Mouse (Mus musculus) megakaryocyte, embryonic 14.5 days (primary cell): Measurements from ENCODE around the gene Gm10447. TPM values are rescaled to one million over a fixed set of nuclear protein-coding genes. Genes with fewer than 3 reads are reported as not detected.

Source experiments
- H3K27me3 ChIP-seq: replicated peaks from 2 replicates; pipeline ENCODE3; 2012; ENCODE audit warnings: inconsistent platforms
- H3K36me3 ChIP-seq: replicated peaks from 2 replicates; pipeline ENCODE3; 2012; ENCODE audit warnings: low read length, inconsistent platforms, mixed read lengths
- H3K4me1 ChIP-seq: 2 replicates; pipeline ENCODE4 v1.6.1; 2012; ENCODE audit warnings: inconsistent platforms
- H3K4me3 ChIP-seq: replicated peaks from 2 replicates; pipeline ENCODE3; 2012; ENCODE audit warnings: moderate library complexity, mild to moderate bottlenecking, inconsistent platforms
- H3K9me3 ChIP-seq: 2 replicates; pipeline ENCODE4 v1.6.1; 2012; ENCODE audit warnings: inconsistent platforms
- FLI1 ChIP-seq: IDR thresholded peaks from 2 replicates; pipeline ENCODE4 v1.6.1; 2012; ENCODE audit warnings: low read length, inconsistent platforms, mixed read lengths
- GATA1 ChIP-seq: IDR thresholded peaks from 3 replicates; pipeline ENCODE4 v1.6.1; 2012; ENCODE audit warnings: mixed read lengths, low read length, inconsistent platforms, borderline replicate concordance
- polyA plus RNA-seq: library from polyadenylated mRNA; stranded (reverse); fragments of >175 nt; gene quantifications from 2 replicates; pipeline ENCODE4 v1.2.3, GENCODE M21; 2012; ENCODE audit warnings: low replicate concordance; ENCODE audit not compliant: insufficient read depth

The Gm10447 gene
- polyA plus RNA-seq = not detected in 2 replicates

GRCm38 (mm10) chr11:53456474-53457371 is at the start of gene Gm10447, which contains the start of gene Shroom1:
Gene Gm10447, minus strand, starts transcription at chr11:53457110.
Gene Shroom1, plus strand, starts transcription at chr11:53457205.
- peaks cover 77% of the 10 kb centered on the region for H3K27me3 ChIP-seq
- peaks cover 20% of the 10 kb centered on the region for H3K4me1 ChIP-seq

GRCm38 (mm10) chr11:53505026-53505663 is 48.2 kb upstream of the Gm10447 start:
- peaks cover 4% of the 10 kb centered on the region for H3K9me3 ChIP-seq
- H3K4me1 ChIP-seq = peaks cover 73% of the 10 kb centered on the region
- peaks cover 23% of the 10 kb centered on the region for H3K27me3 ChIP-seq
- H3K36me3 ChIP-seq = no peaks in the 10 kb centered on the region
- TF ChIP-seq GATA1 = no peak
- no peak for TF ChIP-seq FLI1
- no peak overlapping the region for H3K4me3 ChIP-seq

More at GRCm38 (mm10) chr11:53456474-53457371, at the start of gene Gm10447, which contains the start of gene Shroom1:
- Histone ChIP-seq H3K36me3 (no peaks in the 10 kb centered on the region), H3K4me3 (peak within 1 kb of the TSS; percentile 93), H3K9me3 (peaks cover 10% of the 10 kb centered on the region; the same call in 1 of the 2 replicates)
- TF ChIP-seq FLI1 (no peak), GATA1 (no peak)

- peaks cover 26% of the 10 kb centered on the region for H3K27me3 ChIP-seq
- H3K4me1 ChIP-seq = peaks cover 76% of the 10 kb centered on the region
- H3K4me3 ChIP-seq = no peak overlapping the region
- H3K9me3 ChIP-seq = peaks cover 12% of the 10 kb centered on the region
- TF ChIP-seq GATA1 = no peak
- TF ChIP-seq FLI1 = no peak
- H3K36me3 ChIP-seq = no peaks in the 10 kb centered on the region
These were observed 47.5 kb upstream of the Gm10447 start for GRCm38 (mm10) chr11:53504376-53504775.

- H3K4me1 ChIP-seq = peaks cover 77% of the 10 kb centered on the region
- peaks cover 13% of the 10 kb centered on the region for H3K9me3 ChIP-seq
- H3K27me3 ChIP-seq = peaks cover 27% of the 10 kb centered on the region
- H3K4me3 ChIP-seq = no peak overlapping the region
- H3K36me3 ChIP-seq = no peaks in the 10 kb centered on the region
- TF ChIP-seq FLI1 = no peak
- no peak for TF ChIP-seq GATA1
These were observed 46.8 kb upstream of the Gm10447 start for GRCm38 (mm10) chr11:53503738-53504137.

DNA sequence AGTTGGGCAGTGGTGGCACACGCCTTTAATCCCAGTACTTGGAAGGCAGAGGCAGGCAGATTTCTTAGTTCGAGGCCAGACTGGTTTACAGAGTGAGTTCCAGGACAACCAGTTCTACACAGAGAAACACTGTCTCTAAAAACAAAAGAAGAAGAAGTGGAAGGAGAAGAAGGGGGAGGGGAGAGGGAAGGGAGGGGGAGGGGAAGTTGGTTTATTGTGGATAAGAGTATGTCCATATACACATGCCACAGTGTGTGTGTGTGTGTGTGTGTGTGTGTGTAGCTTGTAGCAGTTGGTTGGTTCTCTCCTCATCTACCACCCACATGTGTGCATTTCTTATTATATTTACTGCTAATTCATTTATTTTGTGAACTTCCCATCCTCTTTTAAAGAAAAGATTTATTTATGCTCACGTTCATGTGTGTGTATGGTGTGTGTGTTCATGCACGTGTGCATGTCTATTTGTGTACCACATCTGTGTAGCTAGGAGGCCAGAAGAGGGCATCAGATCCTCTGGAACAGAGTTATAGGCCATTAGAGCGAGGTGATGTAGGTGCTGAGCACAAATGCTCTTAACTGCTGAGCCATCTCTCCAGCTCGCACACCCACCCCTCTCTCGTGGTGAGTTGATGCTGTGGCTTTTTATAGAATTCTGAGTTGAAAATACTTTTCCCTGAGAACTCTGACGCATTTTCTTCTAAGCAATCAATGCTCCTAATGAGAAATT is 45.3 kb upstream of the Gm10447 start:
- Histone ChIP-seq H3K9me3 (peaks cover 13% of the 10 kb centered on the region), H3K36me3 (no peaks in the 10 kb centered on the region), H3K27me3 (peaks cover 22% of the 10 kb centered on the region), H3K4me3 (peak overlapping the region; percentile 14), H3K4me1 (peaks cover 74% of the 10 kb centered on the region)
- TF ChIP-seq FLI1 = no peak
- TF ChIP-seq GATA1 = no peak

- H3K4me3 ChIP-seq = no peak overlapping the region
- TF ChIP-seq FLI1 (no peak), GATA1 (no peak)
- peaks cover 69% of the 10 kb centered on the region for H3K4me1 ChIP-seq
- H3K27me3 ChIP-seq = peaks cover 31% of the 10 kb centered on the region
- H3K9me3 ChIP-seq = peaks cover 9% of the 10 kb centered on the region
- H3K36me3 ChIP-seq = no peaks in the 10 kb centered on the region
These were observed 43.7 kb upstream of the Gm10447 start for GRCm38 (mm10) chr11:53500569-53500968.

GRCm38 (mm10) chr11:53496946-53497345 is 40.0 kb upstream of the Gm10447 start:
- no peak for TF ChIP-seq FLI1
- no peak for TF ChIP-seq GATA1

GRCm38 (mm10) chr11:53495417-53495816 is 38.5 kb upstream of the Gm10447 start:
- Histone ChIP-seq H3K4me3 (no peak overlapping the region), H3K27me3 (peaks cover 26% of the 10 kb centered on the region), H3K36me3 (no peaks in the 10 kb centered on the region), H3K9me3 (peaks cover 8% of the 10 kb centered on the region), H3K4me1 (peaks cover 34% of the 10 kb centered on the region)
- no peak for TF ChIP-seq FLI1
- TF ChIP-seq GATA1 = no peak

More at GRCm38 (mm10) chr11:53496946-53497345, 40.0 kb upstream of the Gm10447 start:
- Histone ChIP-seq H3K9me3 (peaks cover 8% of the 10 kb centered on the region), H3K27me3 (peaks cover 32% of the 10 kb centered on the region), H3K4me3 (peak overlapping the region; percentile 40), H3K36me3 (no peaks in the 10 kb centered on the region), H3K4me1 (peaks cover 45% of the 10 kb centered on the region)

- TF ChIP-seq GATA1 (no peak), FLI1 (no peak)
- Histone ChIP-seq H3K36me3 (no peaks in the 10 kb centered on the region), H3K27me3 (peaks cover 15% of the 10 kb centered on the region), H3K4me1 (peaks cover 38% of the 10 kb centered on the region), H3K9me3 (no peaks in the 10 kb centered on the region; the same call in 1 of the 2 replicates), H3K4me3 (no peak overlapping the region)
These were observed 36.5 kb upstream of the Gm10447 start for GRCm38 (mm10) chr11:53493243-53493955.
